Mouse (Mus musculus) kidney, adult 2 months (tissue): ENCODE measurements around the gene 4930519P11Rik.

Experiments
- CTCF ChIP-seq: fragments of 200-500 bp; conservative IDR thresholded peaks from 2 replicates; pipeline ENCODE4 v1.5.1; 2011; ENCODE audit warnings: low read depth, mild to moderate bottlenecking, control low read depth, low read length, moderate library complexity, mixed read lengths; ENCODE audit not compliant: insufficient read depth, insufficient read length
- POLR2A ChIP-seq: fragments of 200-500 bp; IDR thresholded peaks from one replicate; pipeline ENCODE4 v1.6.1; 2011; ENCODE audit warnings: low read depth, low read length, control low read depth

DNA sequence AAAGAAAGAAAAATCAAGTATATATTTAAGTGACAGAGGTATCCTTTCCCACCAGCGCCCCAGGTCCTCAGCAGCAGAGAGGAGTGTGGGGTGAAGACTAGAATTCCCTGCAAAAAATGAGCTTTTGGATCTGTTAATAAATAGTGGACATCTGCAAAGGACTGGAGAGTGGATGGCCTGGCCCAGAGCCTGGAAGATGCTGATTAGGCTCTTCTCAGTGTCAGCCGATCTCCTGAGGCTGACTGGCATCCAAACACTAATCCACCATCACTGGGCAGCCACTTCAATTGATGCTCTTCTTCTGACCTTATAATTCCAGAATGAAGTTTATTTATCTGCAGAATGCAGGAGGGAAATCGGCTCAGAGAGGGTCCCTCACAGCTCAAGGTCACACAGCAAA, 40.2 kb downstream of the 4930519P11Rik start:
- TF ChIP-seq CTCF (no peak), POLR2A (no peak)
